Mouse (Mus musculus) intestine, postnatal 0 days (tissue): ENCODE measurements at regions not wholly inside any gene's neighbourhood (a gene's known extent, or its start where the extent isn't known, plus 50 kb on each side); places are given as distances from the start of the nearest gene placed in this dataset.

ENCODE experiments used
- ATAC-seq: fragments of 200-750 bp; cut with Nextera tagmentation; 2 replicates; pipeline ENCODE4 v1.8.0; 2017; ENCODE audit warnings: mild to moderate bottlenecking, moderate TSS enrichment, moderate library complexity
- H3K27ac ChIP-seq: fragments of 300-500 bp; sonication (generic); 2 replicates; pipeline ENCODE4 v1.5.1; 2014; ENCODE audit warnings: mild to moderate bottlenecking, low read depth, low read length, moderate library complexity
- H3K27me3 ChIP-seq: fragments of 300-500 bp; sonication (generic); replicated peaks from 2 replicates; pipeline ENCODE4 v1.6.1; 2014; ENCODE audit warnings: low read length, mixed read lengths; ENCODE audit not compliant: control insufficient read depth, insufficient read depth
- H3K36me3 ChIP-seq: fragments of 300-500 bp; sonication (generic); 2 replicates; pipeline ENCODE4 v1.6.1; 2014; ENCODE audit warnings: mild to moderate bottlenecking, moderate library complexity; ENCODE audit not compliant: control insufficient read depth, insufficient read depth
- H3K4me1 ChIP-seq: fragments of 300-500 bp; sonication (generic); replicated peaks from 2 replicates; pipeline ENCODE4 v1.6.1; 2014; ENCODE audit warnings: antibody characterized with exemption, low read length, mixed read lengths; ENCODE audit not compliant: control insufficient read depth, insufficient read depth
- H3K4me2 ChIP-seq: fragments of 300-500 bp; sonication (generic); replicated peaks from 2 replicates; pipeline ENCODE4 v1.6.1; 2014; ENCODE audit warnings: low read depth, mild to moderate bottlenecking, moderate library complexity
- H3K4me3 ChIP-seq: fragments of 300-500 bp; sonication (generic); 2 replicates; pipeline ENCODE4 v1.5.1; 2014; ENCODE audit warnings: low read depth, low read length
- H3K9ac ChIP-seq: fragments of 300-500 bp; sonication (generic); 2 replicates; pipeline ENCODE4 v1.6.1; 2014; ENCODE audit warnings: mild to moderate bottlenecking, low read depth, low read length
- H3K9me3 ChIP-seq: fragments of 300-500 bp; sonication (generic); 2 replicates; pipeline ENCODE4 v1.6.1; 2016; ENCODE audit warnings: mixed run types; ENCODE audit not compliant: control insufficient read depth
- CTCF ChIP-seq: sonication (generic); IDR thresholded peaks from 2 replicates; pipeline ENCODE4 v1.5.1; 2016; ENCODE audit warnings: low read depth, mild to moderate bottlenecking, control low read depth, antibody characterized with exemption, moderate library complexity
- WGBS: fragments of 180-500 bp; shearing (Covaris S2); extraction: QIAGEN DNeasy Blood & Tissue Kit; methylation state at CpG from one replicate; pipeline ENCODE4 v1.1.7; 2014; 5-methylcytosine and 5-hydroxymethylcytosine counted together

DNA sequence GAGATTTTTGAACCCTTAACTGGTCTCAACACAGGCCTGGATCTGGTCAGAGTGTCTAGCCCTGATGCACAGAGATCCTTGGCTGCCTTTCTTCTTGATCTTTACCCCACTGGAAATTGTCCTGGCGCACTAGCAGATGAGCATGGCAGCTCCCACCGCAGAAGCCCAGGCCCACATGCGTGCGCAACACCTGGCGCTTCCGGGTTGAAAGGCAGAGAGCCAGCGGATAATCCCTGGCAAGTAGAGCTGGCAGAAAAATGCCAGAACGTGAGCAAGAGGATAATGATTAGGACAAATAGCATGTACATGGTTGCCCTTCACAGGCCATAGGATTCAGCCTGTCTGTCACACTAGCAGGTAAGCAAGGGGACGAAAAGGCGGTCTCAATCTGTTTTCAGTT lies 95.0 kb upstream of the Aco1 start:
- Histone ChIP-seq H3K27me3 (no peaks in the 10 kb centered on the region), H3K4me2 (no peak overlapping the region), H3K4me1 (no peaks in the 10 kb centered on the region), H3K4me3 (no peak overlapping the region), H3K27ac (no peak overlapping the region), H3K36me3 (no peaks in the 10 kb centered on the region), H3K9ac (no peak overlapping the region), H3K9me3 (no peaks in the 10 kb centered on the region)
- TF ChIP-seq CTCF: no peak
- ATAC-seq: no peak
- 94% methylated on average over 10 of the region's 10 CpGs for WGBS

DNA sequence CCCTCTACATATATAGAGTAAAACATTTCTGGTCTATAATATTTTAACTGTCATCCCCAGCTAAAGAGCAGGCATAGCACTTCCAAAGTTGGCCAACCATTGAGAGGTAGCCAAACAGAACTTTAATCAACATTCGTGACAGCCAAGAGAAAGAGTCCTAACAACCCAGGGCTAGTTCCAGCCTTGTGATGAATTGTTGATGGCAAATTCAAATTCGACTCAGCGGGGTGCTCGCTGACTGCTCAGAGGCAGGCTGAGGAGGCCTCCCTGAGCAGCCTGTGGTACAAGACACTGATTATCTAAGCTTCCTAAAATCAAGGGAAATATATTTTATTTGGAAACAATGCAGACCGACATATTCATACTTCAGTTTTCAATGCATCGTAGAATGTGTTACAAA lies 93.8 kb upstream of the Aco1 start:
- WGBS: 76% methylated on average over 6 of the region's 6 CpGs
- no peak for TF ChIP-seq CTCF
- Histone ChIP-seq H3K9ac (no peak overlapping the region), H3K4me1 (no peaks in the 10 kb centered on the region), H3K4me2 (no peak overlapping the region), H3K9me3 (no peaks in the 10 kb centered on the region), H3K27me3 (no peaks in the 10 kb centered on the region), H3K36me3 (no peaks in the 10 kb centered on the region), H3K4me3 (no peak overlapping the region), H3K27ac (no peak overlapping the region)
- ATAC-seq: no peak

DNA sequence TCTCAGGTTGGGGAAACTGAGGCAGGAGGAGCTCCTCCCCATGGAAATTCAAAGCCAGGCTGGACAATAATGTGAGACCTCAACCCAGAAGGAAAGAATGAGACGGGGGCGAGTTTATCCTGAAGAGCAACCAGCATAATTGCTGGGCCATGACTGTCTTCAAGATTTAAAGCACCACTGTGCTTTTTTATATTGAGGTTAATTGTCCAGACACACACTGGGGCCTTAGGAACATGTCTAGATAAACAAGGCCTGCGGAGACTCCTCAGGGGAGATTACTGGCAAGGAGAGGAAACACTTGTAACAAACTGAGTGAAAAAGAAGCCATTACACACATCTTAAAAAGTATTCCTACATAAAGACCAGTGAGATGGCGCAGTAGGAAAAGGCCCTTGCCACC lies 91.0 kb upstream of the Aco1 start:
- no peaks in the 10 kb centered on the region for H3K4me1 ChIP-seq
- no peaks in the 10 kb centered on the region for H3K27me3 ChIP-seq
- H3K4me3 ChIP-seq: no peak overlapping the region
- H3K9me3 ChIP-seq: no peaks in the 10 kb centered on the region
- H3K27ac ChIP-seq: no peak overlapping the region
- WGBS: 81% methylated on average over 4 of the region's 4 CpGs
- TF ChIP-seq CTCF: no peak
- no peak overlapping the region for H3K4me2 ChIP-seq
- H3K36me3 ChIP-seq: no peaks in the 10 kb centered on the region
- ATAC-seq: no peak
- no peak overlapping the region for H3K9ac ChIP-seq

DNA sequence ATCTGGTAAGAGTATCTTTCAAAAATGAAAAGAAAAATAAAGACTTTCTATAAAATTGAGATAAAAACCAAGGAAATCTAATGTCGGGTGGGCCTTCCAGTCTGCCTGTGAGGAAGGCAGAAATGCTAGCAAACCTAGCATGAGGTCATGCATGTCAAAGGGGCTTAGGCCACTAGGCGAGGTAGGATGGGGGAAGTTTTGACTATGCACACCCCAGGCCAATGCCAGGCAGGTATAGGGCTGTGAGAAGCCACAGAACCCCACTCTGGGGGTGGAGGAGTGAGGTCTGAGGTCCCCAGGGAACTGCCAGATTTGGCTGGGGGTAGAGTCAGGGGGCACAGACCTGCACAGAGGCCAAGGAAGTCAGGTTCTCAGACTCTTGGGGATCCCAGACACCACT lies 89.5 kb upstream of the Aco1 start:
- no peaks in the 10 kb centered on the region for H3K9me3 ChIP-seq
- no peaks in the 10 kb centered on the region for H3K36me3 ChIP-seq
- H3K4me2 ChIP-seq: no peak overlapping the region
- H3K9ac ChIP-seq: no peak overlapping the region
- H3K4me1 ChIP-seq: no peaks in the 10 kb centered on the region
- ATAC-seq: no peak
- no peak overlapping the region for H3K27ac ChIP-seq
- 85% methylated on average over 2 of the region's 2 CpGs for WGBS
- H3K27me3 ChIP-seq: no peaks in the 10 kb centered on the region
- no peak for TF ChIP-seq CTCF
- no peak overlapping the region for H3K4me3 ChIP-seq

DNA sequence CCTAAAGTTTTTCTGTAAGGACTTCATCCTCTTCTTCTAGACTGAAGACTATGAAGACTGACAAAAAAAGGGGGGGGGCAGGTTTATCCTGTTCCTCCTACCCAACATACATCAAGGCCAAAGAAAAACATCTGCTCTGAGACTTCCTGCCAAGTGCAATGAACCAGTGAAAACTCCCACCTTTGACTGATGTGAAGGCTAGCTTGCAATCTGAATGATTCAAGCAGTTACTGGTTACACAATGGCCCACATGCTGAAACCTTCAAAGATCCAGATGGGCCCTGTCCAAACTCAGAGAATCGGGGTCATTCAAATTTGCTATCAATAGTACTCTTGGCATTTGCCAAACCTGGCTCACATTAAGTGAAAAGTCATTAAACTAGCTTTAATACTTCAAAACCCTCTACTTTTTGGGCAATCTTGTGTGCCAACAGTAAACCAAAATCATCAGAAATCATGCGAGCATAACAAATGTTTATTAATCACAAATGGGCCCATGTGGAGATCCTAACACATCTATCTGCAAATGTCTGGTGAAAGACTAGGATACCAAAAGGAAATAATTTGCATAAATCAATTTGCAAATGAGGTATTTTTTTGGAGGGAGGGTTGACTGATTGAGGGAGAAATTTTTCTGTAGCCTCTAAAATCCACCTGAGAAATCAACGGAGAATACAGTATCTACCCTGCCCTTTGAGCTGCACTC lies 79.0 kb upstream of the Aco1 start:
- no peak overlapping the region for H3K4me3 ChIP-seq
- no peaks in the 10 kb centered on the region for H3K9me3 ChIP-seq
- no peak for TF ChIP-seq CTCF
- WGBS: 83% methylated on average over 3 of the region's 3 CpGs
- H3K4me2 ChIP-seq: no peak overlapping the region
- H3K36me3 ChIP-seq: no peaks in the 10 kb centered on the region
- no peak overlapping the region for H3K9ac ChIP-seq
- no peak overlapping the region for H3K27ac ChIP-seq
- no peaks in the 10 kb centered on the region for H3K27me3 ChIP-seq
- no peak for ATAC-seq
- no peaks in the 10 kb centered on the region for H3K4me1 ChIP-seq

DNA sequence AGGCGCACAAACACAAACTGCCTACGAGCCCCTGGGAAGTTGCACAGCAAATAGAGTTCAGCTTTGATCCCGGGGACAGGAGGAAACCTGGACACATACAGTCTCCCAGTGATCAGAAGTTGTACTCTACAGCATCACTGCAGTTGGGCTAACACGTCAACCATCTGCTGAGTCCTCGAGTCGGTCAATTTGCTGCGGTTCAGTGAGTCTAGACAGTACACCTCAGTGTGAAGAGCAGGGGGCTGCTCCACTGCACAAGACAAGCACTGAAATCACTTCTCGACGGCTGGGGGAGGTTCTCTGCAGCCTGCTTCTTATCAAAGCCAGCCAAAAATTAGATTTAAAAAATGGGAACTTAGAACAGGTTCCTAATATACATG lies 78.4 kb upstream of the Aco1 start:
- Histone ChIP-seq H3K27ac (no peak overlapping the region), H3K9me3 (no peaks in the 10 kb centered on the region), H3K27me3 (no peaks in the 10 kb centered on the region), H3K36me3 (no peaks in the 10 kb centered on the region), H3K4me1 (no peaks in the 10 kb centered on the region), H3K9ac (no peak overlapping the region), H3K4me3 (no peak overlapping the region), H3K4me2 (no peak overlapping the region)
- TF ChIP-seq CTCF: no peak
- no peak for ATAC-seq
- 88% methylated on average over 9 of the region's 9 CpGs for WGBS

DNA sequence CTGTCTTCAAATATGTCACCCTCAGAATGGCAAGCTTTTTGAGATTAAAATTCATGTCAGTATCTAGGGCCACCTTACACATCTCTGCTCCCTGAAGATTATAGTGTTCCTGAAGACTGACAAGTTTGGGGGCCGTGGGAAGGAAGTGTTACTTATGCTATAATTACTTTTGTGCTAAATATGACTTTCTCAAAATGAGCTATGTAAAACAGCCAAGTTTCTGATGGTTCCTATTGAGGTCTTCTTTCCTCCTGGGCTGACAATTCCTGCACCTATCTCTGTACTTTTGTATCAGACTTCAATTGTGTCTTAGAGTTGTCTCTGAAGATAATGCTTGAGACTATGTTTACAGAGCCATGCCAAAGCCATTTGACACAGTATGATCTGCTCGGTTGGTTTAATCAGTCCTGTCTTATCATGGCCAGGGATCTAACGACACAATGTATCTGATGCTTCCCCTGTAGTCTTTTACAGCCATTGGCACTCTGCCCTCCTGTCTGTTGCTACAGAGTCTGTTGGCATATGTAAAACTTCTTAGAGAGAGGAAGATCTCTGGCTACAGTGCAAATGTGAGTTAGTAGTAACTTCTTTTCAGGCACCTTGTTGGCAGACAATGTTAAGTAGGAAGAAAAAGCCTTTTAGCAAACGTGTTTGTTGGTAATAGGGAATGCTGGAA lies 71.8 kb upstream of the Aco1 start:
- Histone ChIP-seq H3K4me1 (no peaks in the 10 kb centered on the region), H3K9ac (no peak overlapping the region), H3K9me3 (no peaks in the 10 kb centered on the region), H3K27me3 (no peaks in the 10 kb centered on the region), H3K27ac (no peak overlapping the region), H3K4me2 (no peak overlapping the region), H3K36me3 (no peaks in the 10 kb centered on the region), H3K4me3 (no peak overlapping the region)
- ATAC-seq: no peak
- 44% methylated on average over 4 of the region's 4 CpGs for WGBS
- no peak for TF ChIP-seq CTCF
